Mouse (Mus musculus): Measurements from ENCODE around the gene Ppp4r3b.

The Ppp4r3b gene

GRCm38 (mm10) chr11:29172563-29173124 is at the start of gene Ppp4r3b:
Ppp4r3b (plus strand) TSS chr11:29172890.
- peak; percentile 99 for DNase-seq (ENCODE audit: extremely low read depth, insufficient read length, low spot score)

GRCm38 (mm10) chr11:29129862-29130384 is 42.8 kb upstream of the Ppp4r3b start:
- no peak for DNase-seq (ENCODE audit: extremely low read depth, insufficient read length, low spot score)

- peak; percentile 91 for DNase-seq (ENCODE audit: extremely low read depth, insufficient read length, low spot score)
These were observed 42.0 kb upstream of the Ppp4r3b start, which contains the start of gene Pnpt1 for GRCm38 (mm10) chr11:29130385-29131355. Pnpt1 (plus strand) TSS chr11:29130744.

GRCm38 (mm10) chr11:29140671-29141070 is 32.0 kb upstream of the Ppp4r3b start:
- DNase-seq (ENCODE audit: extremely low read depth, insufficient read length, low spot score), result no peak

- no peak for DNase-seq (ENCODE audit: extremely low read depth, insufficient read length, low spot score)
These were observed 23.8 kb upstream of the Ppp4r3b start for GRCm38 (mm10) chr11:29148901-29149300.

- no peak for DNase-seq (ENCODE audit: extremely low read depth, insufficient read length, low spot score)
These were observed 9.1 kb upstream of the Ppp4r3b start for GRCm38 (mm10) chr11:29163569-29163968.

- peak; percentile 65 for DNase-seq (ENCODE audit: extremely low read depth, insufficient read length, low spot score)
These were observed 715 bp upstream of the Ppp4r3b start for GRCm38 (mm10) chr11:29171959-29172391.

GRCm38 (mm10) chr11:29173125-29173631 is 488 bp downstream of the Ppp4r3b start:
- no peak for DNase-seq (ENCODE audit: extremely low read depth, insufficient read length, low spot score)

GRCm38 (mm10) chr11:29173706-29174436 is 1.2 kb downstream of the Ppp4r3b start:
- no peak for DNase-seq (ENCODE audit: extremely low read depth, insufficient read length, low spot score)

GRCm38 (mm10) chr11:29179319-29179718 is 6.6 kb downstream of the Ppp4r3b start:
- DNase-seq (ENCODE audit: extremely low read depth, insufficient read length, low spot score), result no peak

- DNase-seq (ENCODE audit: extremely low read depth, insufficient read length, low spot score), result no peak
These were observed 8.0 kb downstream of the Ppp4r3b start for GRCm38 (mm10) chr11:29180657-29181056.

- no peak for DNase-seq (ENCODE audit: extremely low read depth, insufficient read length, low spot score)
These were observed 9.1 kb downstream of the Ppp4r3b start for GRCm38 (mm10) chr11:29181751-29182150.

GRCm38 (mm10) chr11:29188981-29189380 is 16.3 kb downstream of the Ppp4r3b start:
- no peak for DNase-seq (ENCODE audit: extremely low read depth, insufficient read length, low spot score)

- DNase-seq (ENCODE audit: extremely low read depth, insufficient read length, low spot score), result no peak
These were observed 31.0 kb downstream of the Ppp4r3b start for GRCm38 (mm10) chr11:29203653-29204052.

- DNase-seq (ENCODE audit: extremely low read depth, insufficient read length, low spot score), result no peak
These were observed 37.1 kb downstream of the Ppp4r3b start for GRCm38 (mm10) chr11:29209774-29210173.

GRCm38 (mm10) chr11:29216196-29216595 is 43.5 kb downstream of the Ppp4r3b start:
- no peak for DNase-seq (ENCODE audit: extremely low read depth, insufficient read length, low spot score)

GRCm38 (mm10) chr11:29219055-29219454 is 46.4 kb downstream of the Ppp4r3b start:
- DNase-seq (ENCODE audit: extremely low read depth, insufficient read length, low spot score), result no peak

- no peak for DNase-seq (ENCODE audit: extremely low read depth, insufficient read length, low spot score)
These were observed 49.6 kb downstream of the Ppp4r3b start for GRCm38 (mm10) chr11:29222310-29222709.

- no peak for DNase-seq (ENCODE audit: extremely low read depth, insufficient read length, low spot score)
These were observed 52.1 kb downstream of the Ppp4r3b start for GRCm38 (mm10) chr11:29224754-29225153.

GRCm38 (mm10) chr11:29228957-29229356 is 56.3 kb downstream of the Ppp4r3b start:
- DNase-seq (ENCODE audit: extremely low read depth, insufficient read length, low spot score), result no peak

- no peak for DNase-seq (ENCODE audit: extremely low read depth, insufficient read length, low spot score)
These were observed 60.9 kb downstream of the Ppp4r3b start for GRCm38 (mm10) chr11:29233569-29233968.

Data from 3134 (cell line).